Mouse (Mus musculus): ENCODE data around the gene Rpia.

DNA sequence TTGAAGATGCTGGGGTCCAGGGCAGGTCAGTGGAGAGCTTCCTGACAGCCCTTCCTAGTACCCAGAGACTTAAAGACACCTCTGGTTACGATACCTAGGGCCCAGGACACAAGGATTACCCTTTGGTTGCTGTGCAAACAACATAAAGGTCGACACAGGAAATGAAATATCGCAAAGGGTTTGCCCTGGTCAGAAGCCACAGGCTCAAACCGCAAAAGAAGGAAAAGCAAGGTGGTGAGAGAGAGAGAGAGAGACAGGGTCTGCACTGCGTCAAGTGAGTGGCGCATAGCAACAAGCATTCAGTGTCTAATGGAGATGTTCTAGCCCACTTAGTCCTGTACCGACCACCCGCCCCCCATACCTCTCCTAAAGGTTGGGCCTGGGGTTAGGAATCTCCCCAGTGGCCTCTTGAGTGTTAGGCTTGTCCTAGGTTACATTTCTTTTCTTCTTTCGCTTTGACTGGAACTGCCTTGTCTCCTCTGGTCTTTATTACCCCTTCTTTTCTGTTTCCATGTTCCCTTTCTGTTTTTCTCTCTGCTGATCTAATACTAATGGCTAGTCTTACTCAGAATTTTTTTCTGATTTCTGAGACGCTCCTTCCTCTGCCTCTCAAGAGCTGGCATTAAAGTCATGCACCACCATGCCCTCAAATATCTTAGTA, 39.3 kb upstream of the Rpia start:
- TF ChIP-seq EP300 (optimal IDR thresholded peaks at IDR 0.05) = no peak
- no peak for TF ChIP-seq CTCF (IDR thresholded peaks at IDR 0.05; ENCODE audit: low read depth)

Measured in stomach, postnatal 0 days (tissue).